Mouse (Mus musculus) gastrocnemius, postnatal 10 days (tissue): ENCODE results near the gene Spocd1. TPM values are rescaled to one million over a fixed set of nuclear protein-coding genes. Genes with fewer than 3 reads are reported as not detected.

ENCODE experiments used
- DNase-seq: peaks from one replicate; pipeline ENCODE4 v3.0.0; 2021; ENCODE audit warnings: mixed read lengths
- total RNA-seq, 2 experiments: library from RNA; stranded (reverse); gene quantifications; 2 replicates each; pipeline ENCODE4 v1.2.3; 2021

Spocd1 gene
- total RNA-seq, 2 experiments from 2014 or later = not detected

GRCm38 (mm10) chr4:129918464-129918863 lies 10.6 kb upstream of the Spocd1 start:
- no peak for DNase-seq

- no peak for DNase-seq
Observed at GRCm38 (mm10) chr4:129918901-129919300, 10.1 kb upstream of the Spocd1 start.

- no peak for DNase-seq
Observed at GRCm38 (mm10) chr4:129920542-129921313, 8.3 kb upstream of the Spocd1 start.

- DNase-seq = no peak
Observed at GRCm38 (mm10) chr4:129921314-129921587, 7.8 kb upstream of the Spocd1 start.

GRCm38 (mm10) chr4:129924143-129924542 lies 4.9 kb upstream of the Spocd1 start:
- DNase-seq = no peak

GRCm38 (mm10) chr4:129924694-129925093 lies 4.4 kb upstream of the Spocd1 start:
- no peak for DNase-seq

GRCm38 (mm10) chr4:129926544-129926943 lies 2.5 kb upstream of the Spocd1 start:
- DNase-seq = no peak

- no peak for DNase-seq
Observed at GRCm38 (mm10) chr4:129927091-129927490, 2.0 kb upstream of the Spocd1 start.

GRCm38 (mm10) chr4:129928124-129928751 lies 811 bp upstream of the Spocd1 start:
- peak; percentile 92 for DNase-seq

- no peak for DNase-seq
Observed at GRCm38 (mm10) chr4:129933696-129934095, 4.6 kb downstream of the Spocd1 start.

GRCm38 (mm10) chr4:129934177-129934855 lies 5.3 kb downstream of the Spocd1 start:
- DNase-seq = no peak

GRCm38 (mm10) chr4:129951359-129951821 lies 22.3 kb downstream of the Spocd1 start:
- DNase-seq = no peak

GRCm38 (mm10) chr4:129952241-129952810 lies 23.3 kb downstream of the Spocd1 start:
- no peak for DNase-seq

GRCm38 (mm10) chr4:129954527-129954926 lies 25.5 kb downstream of the Spocd1 start:
- no peak for DNase-seq

- DNase-seq = peak; percentile 53
Observed at GRCm38 (mm10) chr4:129960180-129960944, 31.3 kb downstream of the Spocd1 start.

GRCm38 (mm10) chr4:129965294-129965693 lies 36.2 kb downstream of the Spocd1 start:
- no peak for DNase-seq

- no peak for DNase-seq
Observed at GRCm38 (mm10) chr4:129966201-129966600, 37.2 kb downstream of the Spocd1 start.

- no peak for DNase-seq
Observed at GRCm38 (mm10) chr4:129967024-129968014, 38.3 kb downstream of the Spocd1 start.

- no peak for DNase-seq
Observed at GRCm38 (mm10) chr4:129970168-129970567, 41.1 kb downstream of the Spocd1 start.

- no peak for DNase-seq
Observed at GRCm38 (mm10) chr4:129970861-129971260, 41.8 kb downstream of the Spocd1 start.

GRCm38 (mm10) chr4:129971989-129972388 lies 42.9 kb downstream of the Spocd1 start:
- no peak for DNase-seq
